Mouse (Mus musculus): ENCODE data around the gene Apoa2. TPM values are rescaled to one million over a fixed set of nuclear protein-coding genes. Genes with fewer than 3 reads are reported as not detected.

Gene Apoa2
- polyA plus RNA-seq, 2 experiments: 2,859 to 5,173 TPM

- Histone ChIP-seq H3K9me3 (ENCODE audit: control insufficient read depth, low read length) (no peaks in the 10 kb centered on the region), H3K4me2 (ENCODE audit: low read depth) (peak overlapping the region; percentile 89), H3K27ac (peak overlapping the region; percentile 50), H3K9ac (replicated peaks) (peak overlapping the region; percentile 80), H3K36me3 (replicated peaks; ENCODE audit: control insufficient read depth, insufficient read depth, low read depth) (peaks cover 32% of the 10 kb centered on the region), H3K4me1 (replicated peaks; ENCODE audit: control insufficient read depth in 2 of 2, insufficient read depth in 2 of 2, low read length in 1 of 2) (peaks cover 17 to 22% of the 10 kb centered on the region in 2 experiments), H3K27me3 (ENCODE audit: control insufficient read depth, insufficient read depth, low read length) (no peaks in the 10 kb centered on the region), H3K4me3 (ENCODE audit: insufficient read depth in 1 of 2, low read depth in 2 of 2, low read length in 2 of 2) (peak overlapping the region; percentile 67 to 96)
- peak; percentile 72 for ATAC-seq (ENCODE audit: insufficient read depth)
- DNase-seq (ENCODE audit: low read depth in 3 of 3, low spot score in 3 of 3): no peak
- WGBS (ENCODE audit: insufficient replicate concordance): under 1% methylated on average over 18 of the region's 19 CpGs
- TF ChIP-seq EP300 (IDR thresholded peaks at IDR 0.05; ENCODE audit: low read depth) (no peak), CTCF (IDR thresholded peaks at IDR 0.05; ENCODE audit: low read depth) (no peak)
These were observed 45.7 kb downstream of the Apoa2 start for GRCm38 (mm10) chr1:171270573-171270900.

- Histone ChIP-seq H3K4me2 (ENCODE audit: low read depth) (peak overlapping the region; percentile 89), H3K27me3 (ENCODE audit: control insufficient read depth, insufficient read depth, low read length) (no peaks in the 10 kb centered on the region), H3K27ac (peak overlapping the region; percentile 50), H3K4me1 (replicated peaks; ENCODE audit: control insufficient read depth in 2 of 2, insufficient read depth in 2 of 2, low read length in 1 of 2) (peaks cover 17 to 22% of the 10 kb centered on the region in 2 experiments), H3K9me3 (ENCODE audit: control insufficient read depth, low read length) (no peaks in the 10 kb centered on the region), H3K36me3 (replicated peaks; ENCODE audit: control insufficient read depth, insufficient read depth, low read depth) (peaks cover 38% of the 10 kb centered on the region), H3K4me3 (ENCODE audit: insufficient read depth in 1 of 2, low read depth in 2 of 2, low read length in 2 of 2) (peak overlapping the region; percentile 67 to 96), H3K9ac (replicated peaks) (peak overlapping the region; percentile 80)
- peak in 1 of 3 experiments; percentile 54 for DNase-seq (ENCODE audit: low read depth in 3 of 3, low spot score in 3 of 3)
- ATAC-seq (ENCODE audit: insufficient read depth): no peak
- WGBS (ENCODE audit: insufficient replicate concordance): 27% methylated on average over 9 of the region's 9 CpGs
- TF ChIP-seq CTCF (IDR thresholded peaks at IDR 0.05; ENCODE audit: low read depth): no peak
- 0 out of 2 replicates have a peak, but pooled peaks have one; percentile 17 for TF ChIP-seq EP300 (IDR thresholded peaks at IDR 0.05; ENCODE audit: low read depth)
These were observed 46.3 kb downstream of the Apoa2 start for GRCm38 (mm10) chr1:171271196-171271595.

- Histone ChIP-seq H3K27me3 (ENCODE audit: control insufficient read depth, insufficient read depth, low read length) (no peaks in the 10 kb centered on the region), H3K4me2 (ENCODE audit: low read depth) (peak overlapping the region; percentile 89), H3K27ac (peak overlapping the region; percentile 1), H3K9ac (replicated peaks) (peak overlapping the region; percentile 80), H3K4me3 (ENCODE audit: insufficient read depth in 1 of 2, low read depth in 2 of 2, low read length in 2 of 2) (peak overlapping the region; percentile 28 to 67), H3K9me3 (ENCODE audit: control insufficient read depth, low read length) (no peaks in the 10 kb centered on the region), H3K4me1 (replicated peaks; ENCODE audit: control insufficient read depth in 2 of 2, insufficient read depth in 2 of 2, low read length in 1 of 2) (peaks cover 17 to 20% of the 10 kb centered on the region in 2 experiments), H3K36me3 (replicated peaks; ENCODE audit: control insufficient read depth, insufficient read depth, low read depth) (peaks cover 43% of the 10 kb centered on the region)
- 49% methylated on average over 10 of the region's 10 CpGs for WGBS (ENCODE audit: insufficient replicate concordance)
- DNase-seq (ENCODE audit: low read depth in 3 of 3, low spot score in 3 of 3) (no peak), ATAC-seq (ENCODE audit: insufficient read depth) (no peak)
- TF ChIP-seq CTCF (IDR thresholded peaks at IDR 0.05; ENCODE audit: low read depth): no peak; the same call in 1 of the 2 replicates
- TF ChIP-seq EP300 (IDR thresholded peaks at IDR 0.05; ENCODE audit: low read depth): no peak
These were observed 46.8 kb downstream of the Apoa2 start for GRCm38 (mm10) chr1:171271622-171272021.

GRCm38 (mm10) chr1:171272086-171272485 lies 47.2 kb downstream of the Apoa2 start:
- H3K27me3 ChIP-seq (ENCODE audit: control insufficient read depth, insufficient read depth, low read length): no peaks in the 10 kb centered on the region
- DNase-seq (ENCODE audit: low read depth in 3 of 3, low spot score in 3 of 3) (no peak), ATAC-seq (ENCODE audit: insufficient read depth) (no peak)
- H3K4me2 ChIP-seq (ENCODE audit: low read depth): peak overlapping the region; percentile 89
- H3K36me3 ChIP-seq (replicated peaks; ENCODE audit: control insufficient read depth, insufficient read depth, low read depth): peaks cover 47% of the 10 kb centered on the region
- H3K9ac ChIP-seq (replicated peaks): no peak overlapping the region; the same call in 1 of the 2 replicates
- H3K9me3 ChIP-seq (ENCODE audit: control insufficient read depth, low read length): no peaks in the 10 kb centered on the region
- peak overlapping the region; percentile 1 for H3K27ac ChIP-seq
- TF ChIP-seq CTCF (IDR thresholded peaks at IDR 0.05; ENCODE audit: low read depth) (no peak), EP300 (IDR thresholded peaks at IDR 0.05; ENCODE audit: low read depth) (no peak)
- H3K4me3 ChIP-seq (ENCODE audit: insufficient read depth in 1 of 2, low read depth in 2 of 2, low read length in 2 of 2): peak overlapping the region in 1 of 2 experiments; percentile 67; a peak in 1 of 4 replicates
- WGBS (ENCODE audit: insufficient replicate concordance): 55% methylated on average over 3 of the region's 3 CpGs
- peaks cover 17 to 19% of the 10 kb centered on the region in 2 experiments for H3K4me1 ChIP-seq (replicated peaks; ENCODE audit: control insufficient read depth in 2 of 2, insufficient read depth in 2 of 2, low read length in 1 of 2)

DNA sequence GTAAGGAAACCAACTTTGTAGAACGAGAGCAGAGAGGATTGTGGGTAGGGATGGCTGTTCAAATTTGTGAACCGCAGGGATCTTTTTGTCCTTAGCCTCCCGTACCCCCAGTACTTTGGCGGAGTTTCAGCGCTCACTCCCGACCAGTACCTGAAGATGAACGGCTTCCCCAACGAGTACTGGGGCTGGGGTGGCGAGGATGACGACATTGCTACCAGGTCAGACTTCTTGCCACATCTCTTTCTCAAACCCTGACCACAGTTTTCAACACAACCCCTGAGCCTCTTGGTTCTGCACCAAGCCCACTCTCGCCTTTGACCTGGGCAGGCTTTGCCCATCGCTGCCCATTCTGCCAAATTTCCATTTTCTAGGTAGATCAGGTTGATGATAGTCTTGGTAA lies 49.3 kb downstream of the Apoa2 start:
- DNase-seq (ENCODE audit: low read depth in 3 of 3, low spot score in 3 of 3) (no peak), ATAC-seq (ENCODE audit: insufficient read depth) (no peak)
- Histone ChIP-seq H3K4me2 (ENCODE audit: low read depth) (no peak overlapping the region), H3K4me1 (replicated peaks; ENCODE audit: control insufficient read depth in 2 of 2, insufficient read depth in 2 of 2, low read length in 1 of 2) (peaks cover 21 to 23% of the 10 kb centered on the region in 2 experiments), H3K9me3 (ENCODE audit: control insufficient read depth, low read length) (no peaks in the 10 kb centered on the region), H3K36me3 (replicated peaks; ENCODE audit: control insufficient read depth, insufficient read depth, low read depth) (peaks cover 68% of the 10 kb centered on the region), H3K27me3 (ENCODE audit: control insufficient read depth, insufficient read depth, low read length) (no peaks in the 10 kb centered on the region), H3K27ac (no peak overlapping the region), H3K9ac (replicated peaks) (no peak overlapping the region), H3K4me3 (ENCODE audit: insufficient read depth in 1 of 2, low read depth in 2 of 2, low read length in 2 of 2) (no peak overlapping the region)
- 89% methylated on average over 12 of the region's 12 CpGs for WGBS (ENCODE audit: insufficient replicate concordance)
- 0 out of 2 replicates have a peak, but pooled peaks have one; percentile 2 for TF ChIP-seq EP300 (IDR thresholded peaks at IDR 0.05; ENCODE audit: low read depth)
- no peak for TF ChIP-seq CTCF (IDR thresholded peaks at IDR 0.05; ENCODE audit: low read depth)
